Comparison of ENCODE assay signal across 10 mouse cellular contexts in the genomic region with DNA sequence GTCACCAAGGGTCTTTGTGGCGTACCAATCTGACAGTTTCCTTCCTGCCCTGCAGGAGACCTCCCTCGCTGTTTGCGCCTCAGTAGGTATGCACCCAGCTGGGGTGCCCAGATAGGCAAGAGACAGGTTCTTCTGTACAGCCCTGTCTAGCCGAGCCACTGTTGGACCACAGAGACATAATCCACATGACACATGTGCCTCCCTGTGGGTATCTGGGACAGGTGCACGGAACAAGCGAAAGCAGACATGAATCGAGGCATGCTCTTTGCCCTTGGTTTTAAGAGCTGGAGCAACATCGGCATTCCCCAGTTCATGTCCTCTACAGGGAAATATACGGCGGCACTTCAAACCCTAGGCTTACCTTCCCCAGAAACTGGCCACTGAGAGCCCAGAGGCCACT. TPM values are rescaled to one million over a fixed set of nuclear protein-coding genes. Genes with fewer than 3 reads are reported as not detected.
A peak's percentile ranks its signal among the peaks of the same experiment; 100 is the strongest.
DNase-seq lines count a peak whose midpoint lies in the region; ATAC-seq and TF ChIP-seq lines count a peak whose summit lies in the region.
"Had no signal": no experiment of that assay in that cellular context is flagged by ENCODE, and none has a peak within 500 bp of the region (broad histone marks: within the 10 kb centered on the region; RNA-seq: fewer than 3 reads in every experiment).

No protein-coding gene starts in this region.

- no peak for TF ChIP-seq EP300 in lung, postnatal 0 days (IDR thresholded peaks at IDR 0.05)

- ATAC-seq in lung, embryonic 15.5 days (ENCODE audit: borderline replicate concordance, extremely low read depth, low FRiP score, low TSS enrichment): no peak
- no peak for ATAC-seq in lung, postnatal 0 days
- no peak for ATAC-seq in intestine, embryonic 16.5 days
- ATAC-seq: Patski had no signal

- no peak overlapping the region; the same call in 1 of the 2 replicates for H3K4me3 ChIP-seq in lung, embryonic 15.5 days
- no peak overlapping the region for H3K4me3 ChIP-seq in lung, postnatal 0 days (ENCODE audit: low read depth, low read length)
- no peak overlapping the region for H3K4me3 ChIP-seq in intestine, embryonic 16.5 days (ENCODE audit: low read length)

- no peak overlapping the region for H3K9ac ChIP-seq in lung, embryonic 15.5 days
- no peak overlapping the region for H3K9ac ChIP-seq in lung, postnatal 0 days (replicated peaks; ENCODE audit: low read depth)
- no peak overlapping the region for H3K9ac ChIP-seq in intestine, embryonic 16.5 days (ENCODE audit: low read depth, low read length)

- no peaks in the 10 kb centered on the region for H3K36me3 ChIP-seq in lung, embryonic 15.5 days
- no peaks in the 10 kb centered on the region for H3K36me3 ChIP-seq in lung, postnatal 0 days (ENCODE audit: insufficient read depth, low read length)
- no peaks in the 10 kb centered on the region for H3K36me3 ChIP-seq in intestine, embryonic 16.5 days (ENCODE audit: control insufficient read depth, insufficient read depth, low read length)

- TF ChIP-seq CTCF in lung, postnatal 0 days (IDR thresholded peaks at IDR 0.05): no peak

- peaks cover 16% of the 10 kb centered on the region for H3K4me1 ChIP-seq in lung, embryonic 15.5 days
- no peaks in the 10 kb centered on the region for H3K4me1 ChIP-seq in lung, postnatal 0 days (ENCODE audit: insufficient read depth, low read depth, low read length)
- peaks cover 9% of the 10 kb centered on the region; the same call in 1 of the 2 replicates for H3K4me1 ChIP-seq in intestine, embryonic 16.5 days (ENCODE audit: control insufficient read depth, insufficient read depth, low read length)

- DNase-seq in cerebellum, postnatal 10 days: peak; percentile 21 to 28
- DNase-seq in cerebellum, adult 9-11 months: no peak
- no peak for DNase-seq in lung, postnatal 0 days (ENCODE audit: low spot score)
- peak; percentile 6 for DNase-seq in retina, embryonic 14.5 days (ENCODE audit: low spot score)
- no peak for DNase-seq in ovary, postnatal 14 days (ENCODE audit: low spot score)
- DNase-seq in lung, postnatal 36 days: no peak

- no peak overlapping the region for H3K27ac ChIP-seq in lung, embryonic 15.5 days
- H3K27ac ChIP-seq in lung, postnatal 0 days (ENCODE audit: low read length): no peak overlapping the region
- H3K27ac ChIP-seq in intestine, embryonic 16.5 days (ENCODE audit: low read length): no peak overlapping the region

- no peaks in the 10 kb centered on the region for H3K9me3 ChIP-seq in lung, embryonic 15.5 days
- no peaks in the 10 kb centered on the region for H3K9me3 ChIP-seq in lung, postnatal 0 days (ENCODE audit: low read length)
- H3K9me3 ChIP-seq in intestine, embryonic 16.5 days (ENCODE audit: control insufficient read depth, low read length): no peaks in the 10 kb centered on the region

- H3K4me2 ChIP-seq in lung, embryonic 15.5 days: 0 out of 2 replicates have a peak overlapping the region, but pooled peaks have one; percentile 92
- H3K4me2 ChIP-seq in lung, postnatal 0 days (replicated peaks; ENCODE audit: low read depth, low read length): no peak overlapping the region
- H3K4me2 ChIP-seq in intestine, embryonic 16.5 days (ENCODE audit: low read depth, low read length): peak overlapping the region; percentile 73

- 48% methylated on average over 10 of the region's 10 CpGs for WGBS in lung, embryonic 15.5 days
- WGBS in lung, postnatal 0 days: 51% methylated on average over 10 of the region's 10 CpGs
- WGBS in intestine, embryonic 16.5 days: 55% methylated on average over 10 of the region's 10 CpGs

- peaks cover 38% of the 10 kb centered on the region for H3K27me3 ChIP-seq in lung, embryonic 15.5 days
- H3K27me3 ChIP-seq in lung, postnatal 0 days (replicated peaks; ENCODE audit: insufficient read depth, low read length): peaks cover 12% of the 10 kb centered on the region; the same call in 1 of the 2 replicates
- peaks cover 20% of the 10 kb centered on the region for H3K27me3 ChIP-seq in intestine, embryonic 16.5 days (replicated peaks; ENCODE audit: control insufficient read depth, insufficient read depth, low read length)

RNA-seq across cellular contexts. Expression of a gene that starts 1.2 kb away (rescaled TPM):
- polyA plus RNA-seq in lung, embryonic 15.5 days (2015; fragmentation: Nextera tagmentation; extraction: Ambion mirVana): 0.26 and 0.35 TPM in 2 replicates
- 0.04 TPM in 2 replicates for polyA plus RNA-seq in lung, postnatal 0 days (2015; fragmentation: Nextera tagmentation; extraction: Ambion mirVana)
- 0.53 and 0.62 TPM in 2 replicates for polyA plus RNA-seq in intestine, embryonic 16.5 days (2015; fragmentation: Nextera tagmentation; extraction: Ambion mirVana)
- polyA plus RNA-seq: liver, embryonic 16.5 days; Patski had no signal

Comparison
In these comparisons a context has a peak if more than half of its experiments do, and no peak if none do; other contexts are left out.
1. DNase-seq: peak in cerebellum, postnatal 10 days (2 of 2) and retina, embryonic 14.5 days (single experiment); none in cerebellum, adult 9-11 months (single experiment), lung, postnatal 0 days (single experiment), ovary, postnatal 14 days (single experiment) and lung, postnatal 36 days (single experiment).